Mouse (Mus musculus) central nervous system, embryonic 14 days (tissue): Measurements from ENCODE around the gene Myt1. TPM values are rescaled to one million over a fixed set of nuclear protein-coding genes. Genes with fewer than 3 reads are reported as not detected.

Experiments used
- polyA plus RNA-seq: library from polyadenylated mRNA; depleted of rRNA; stranded (reverse); fragments of >200 nt; gene quantifications from 2 replicates; pipeline ENCODE4 v1.2.3, GENCODE M21; 2012; rRNA removed

Gene Myt1
- polyA plus RNA-seq: 56.3 and 75.6 TPM in 2 replicates

GRCm38 (mm10) chr2:181763006-181763830 is at the start of gene Myt1:
Gene Myt1, plus strand, starts transcription at chr2:181763332.

GRCm38 (mm10) chr2:181714903-181715326 is 48.2 kb upstream of the Myt1 start, which contains the start of gene Oprl1:
Gene Oprl1, plus strand, starts transcription at chr2:181715016.

GRCm38 (mm10) chr2:181837372-181838292 is 74.5 kb downstream of the Myt1 start, which contains the start of gene Pcmtd2:
Gene Pcmtd2, plus strand, starts transcription at chr2:181837854.

DNA sequence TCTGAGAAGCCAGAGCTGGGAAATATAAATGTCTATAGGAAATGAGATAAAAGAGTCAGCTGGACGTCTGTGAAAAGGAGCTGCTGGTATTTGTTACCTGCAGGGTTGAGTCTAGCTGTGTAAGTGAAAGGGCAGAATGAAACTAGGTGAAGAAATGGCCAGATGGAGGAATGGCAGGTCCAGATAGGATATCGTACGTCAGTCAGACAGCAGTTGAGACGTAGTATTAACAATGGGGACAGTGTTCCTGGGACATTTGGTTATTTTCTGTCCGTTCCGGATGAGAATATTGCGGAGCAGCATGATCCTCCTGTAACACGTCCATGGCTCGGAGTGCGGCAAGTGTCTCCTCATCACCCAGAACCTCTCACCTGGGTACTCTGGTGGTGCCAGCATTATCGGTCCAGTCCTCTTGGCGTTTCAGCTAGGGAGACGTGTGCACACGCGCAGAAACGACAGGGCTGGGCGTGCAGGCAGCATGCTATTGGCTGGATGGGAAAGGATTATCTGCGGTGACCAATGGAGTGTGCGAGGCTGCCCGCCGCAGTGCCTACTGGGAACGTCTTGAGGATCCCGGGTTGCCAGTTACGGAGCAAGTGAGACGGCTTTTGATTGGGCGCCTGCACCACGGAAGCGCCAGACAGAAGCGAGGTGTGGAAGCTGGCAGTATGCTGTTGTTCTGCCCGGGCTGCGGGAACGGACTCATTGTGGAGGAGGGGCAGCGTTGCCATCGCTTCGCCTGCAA is 100.8 kb downstream of the Myt1 start, which contains the start of gene Polr3k:
Gene Polr3k, plus strand, starts transcription at position 547 of the 745 bp plus-strand sequence.

Other genes with a start within 250 kb of the Myt1 start
- gene Dnajc5, start 242.8 kb upstream of the Myt1 start, polyA plus RNA-seq: 136 and 141 TPM in 2 replicates
- gene Uckl1, start 178.4 kb upstream of the Myt1 start, polyA plus RNA-seq: 140 and 143 TPM in 2 replicates
- gene Prpf6, start 171.5 kb upstream of the Myt1 start, polyA plus RNA-seq: 47.0 and 50.2 TPM in 2 replicates
- 131 and 132 TPM in 2 replicates for gene Zfp512b, start 170.5 kb upstream of the Myt1 start, polyA plus RNA-seq
- gene Samd10, start 164.1 kb upstream of the Myt1 start, polyA plus RNA-seq: 106 and 110 TPM in 2 replicates
- gene Gm29797, start 106.3 kb upstream of the Myt1 start, polyA plus RNA-seq: 0.12 and 0.18 TPM in 2 replicates
- gene Sox18, start 91.7 kb upstream of the Myt1 start, polyA plus RNA-seq: 20.4 and 25.3 TPM in 2 replicates
- 78.5 and 86.8 TPM in 2 replicates for gene Tcea2, start 83.0 kb upstream of the Myt1 start, polyA plus RNA-seq
- gene Rgs19, start 69.4 kb upstream of the Myt1 start, polyA plus RNA-seq: 75.0 and 83.6 TPM in 2 replicates
- not detected in 2 replicates for gene Lkaaear1, start 64.9 kb upstream of the Myt1 start, polyA plus RNA-seq
- 70.0 and 75.1 TPM in 2 replicates for gene Oprl1, start 48.3 kb upstream of the Myt1 start, polyA plus RNA-seq
- 52.1 and 57.4 TPM in 2 replicates for gene Pcmtd2, start 74.5 kb downstream of the Myt1 start, polyA plus RNA-seq
- 46.7 and 55.1 TPM in 2 replicates for gene Polr3k, start 101.0 kb downstream of the Myt1 start, polyA plus RNA-seq
- not detected in 2 replicates for gene Gm14496, start 227.8 kb downstream of the Myt1 start, polyA plus RNA-seq